Comparison of ENCODE assay signal across 8 mouse cellular contexts in the genomic region with DNA sequence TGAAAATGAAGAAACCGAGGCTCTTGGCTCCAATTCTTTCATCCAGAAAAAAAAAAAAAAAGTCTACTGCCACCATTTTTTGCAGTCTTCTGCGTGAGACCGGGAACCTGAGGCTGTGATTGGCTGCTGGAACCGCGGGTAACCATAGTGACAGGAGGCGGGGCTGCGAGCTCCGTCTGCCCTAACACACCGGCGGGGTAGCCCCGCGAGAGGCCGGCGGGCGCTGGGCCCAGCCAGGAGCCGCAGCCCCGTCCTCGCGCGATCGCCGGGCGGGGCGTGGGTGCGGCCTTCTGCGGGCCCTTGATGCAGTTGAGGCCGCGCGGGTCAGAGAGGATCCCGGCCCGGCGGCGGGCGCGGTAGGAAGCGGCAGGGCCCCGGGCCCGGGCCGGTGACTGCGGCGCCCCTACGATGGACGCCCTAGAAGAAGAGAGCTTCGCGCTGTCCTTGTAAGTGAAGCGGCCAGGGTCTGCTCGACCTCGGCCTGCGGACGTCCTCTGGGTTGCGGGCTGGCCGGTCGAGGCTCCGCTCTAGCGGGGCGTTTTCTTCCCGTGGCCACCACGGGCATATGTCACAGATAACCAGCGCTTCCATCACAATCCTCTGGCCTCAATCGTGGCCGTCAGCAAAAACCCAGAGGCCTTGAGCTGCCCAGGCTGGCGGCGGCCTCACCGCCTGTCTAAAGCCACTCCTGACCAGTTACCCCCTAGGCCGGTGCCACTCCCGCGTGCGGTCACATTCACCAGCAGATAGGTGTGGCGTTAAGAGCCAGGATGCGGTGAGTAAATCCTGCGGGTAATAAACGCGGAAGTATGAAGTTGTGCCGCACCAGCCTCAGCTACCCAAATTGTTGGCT. TPM values are rescaled to one million over a fixed set of nuclear protein-coding genes. Genes with fewer than 3 reads are reported as not detected.
A peak's percentile ranks its signal among the peaks of the same experiment; 100 is the strongest.
DNase-seq lines count a peak whose midpoint lies in the region; ATAC-seq and TF ChIP-seq lines count a peak whose summit lies in the region.

A gene (plus strand): TSS at position 145 of the 853 bp plus-strand sequence.

- no peak for TF ChIP-seq EP300 in liver, postnatal 0 days (IDR thresholded peaks at IDR 0.05; ENCODE audit: low read depth)

- no peak for TF ChIP-seq CTCF in E14TG2a.4 (conservative IDR thresholded peaks at IDR 0.05; ENCODE audit: low read length)
- no peak for TF ChIP-seq CTCF in liver, postnatal 0 days (IDR thresholded peaks at IDR 0.05; ENCODE audit: low read depth)

- H3K4me2 ChIP-seq in forebrain, embryonic 13.5 days = peak within 1 kb of the TSS; percentile 70
- H3K4me2 ChIP-seq in liver, postnatal 0 days (ENCODE audit: low read depth, low read length) = peak within 1 kb of the TSS; percentile 95
- peak within 1 kb of the TSS; percentile 60 for H3K4me2 ChIP-seq in neural tube, embryonic 14.5 days (ENCODE audit: low read depth, low read length)

- intact Hi-C loops in heart, postnatal 10 days (cut with DNase I) = loop anchor here (5.0 kb wide), 1 partner anchor 36 kb away; no protein-coding TSS in a partner anchor

- no peaks in the 10 kb centered on the region for H3K9me3 ChIP-seq in E14TG2a.4 (ENCODE audit: low read length)
- no peaks in the 10 kb centered on the region for H3K9me3 ChIP-seq in forebrain, embryonic 13.5 days (replicated peaks)
- H3K9me3 ChIP-seq in liver, postnatal 0 days (ENCODE audit: low read length) = no peaks in the 10 kb centered on the region
- H3K9me3 ChIP-seq in neural tube, embryonic 14.5 days (ENCODE audit: control insufficient read depth, low read length) = no peaks in the 10 kb centered on the region

- peaks cover 5% of the 10 kb centered on the region for H3K36me3 ChIP-seq in E14TG2a.4 (ENCODE audit: insufficient read depth, low read length)
- H3K36me3 ChIP-seq in forebrain, embryonic 13.5 days (ENCODE audit: poor library complexity, severe bottlenecking) = peaks cover 32% of the 10 kb centered on the region
- H3K36me3 ChIP-seq in liver, postnatal 0 days (replicated peaks; ENCODE audit: insufficient read depth, low read length) = peaks cover 14% of the 10 kb centered on the region
- H3K36me3 ChIP-seq in neural tube, embryonic 14.5 days (ENCODE audit: control insufficient read depth, insufficient read depth, low read length) = peaks cover 21% of the 10 kb centered on the region

- peak within 1 kb of the TSS; percentile 92 for H3K4me3 ChIP-seq in E14TG2a.4 (replicated peaks; ENCODE audit: low read length)
- peak within 1 kb of the TSS; percentile 92 for H3K4me3 ChIP-seq in forebrain, embryonic 13.5 days
- H3K4me3 ChIP-seq in liver, postnatal 0 days (ENCODE audit: low read depth, low read length) = peak within 1 kb of the TSS; percentile 79
- H3K4me3 ChIP-seq in neural tube, embryonic 14.5 days (ENCODE audit: low read depth, low read length) = peak within 1 kb of the TSS; percentile 95

- H3K4me1 ChIP-seq in E14TG2a.4 (replicated peaks; ENCODE audit: low read depth, low read length) = peaks cover 12% of the 10 kb centered on the region
- H3K4me1 ChIP-seq in forebrain, embryonic 13.5 days = peaks cover 15% of the 10 kb centered on the region
- peaks cover 9% of the 10 kb centered on the region; the same call in 1 of the 2 replicates for H3K4me1 ChIP-seq in liver, postnatal 0 days (ENCODE audit: insufficient read depth)
- H3K4me1 ChIP-seq in neural tube, embryonic 14.5 days (ENCODE audit: control insufficient read depth, insufficient read depth, low read length) = peaks cover 9% of the 10 kb centered on the region; the same call in 1 of the 2 replicates

- peak; percentile 99 for ATAC-seq in forebrain, embryonic 13.5 days
- ATAC-seq in liver, postnatal 0 days = peak; percentile 100
- peak; percentile 99 for ATAC-seq in neural tube, embryonic 14.5 days (ENCODE audit: low read depth)

- under 1% methylated on average over 72 of the region's 74 CpGs for WGBS in forebrain, embryonic 13.5 days
- under 1% methylated on average over 73 of the region's 74 CpGs for WGBS in large intestine, adult 2 months
- 2% methylated on average over 72 of the region's 74 CpGs for WGBS in liver, postnatal 0 days (ENCODE audit: insufficient replicate concordance)
- under 1% methylated on average over 66 of the region's 74 CpGs for WGBS in neural tube, embryonic 14.5 days

- H3K27me3 ChIP-seq in E14TG2a.4 (ENCODE audit: insufficient read depth, low read length) = peaks cover 9% of the 10 kb centered on the region
- H3K27me3 ChIP-seq in forebrain, embryonic 13.5 days = no peaks in the 10 kb centered on the region
- no peaks in the 10 kb centered on the region for H3K27me3 ChIP-seq in liver, postnatal 0 days (ENCODE audit: insufficient read depth, low read length)
- no peaks in the 10 kb centered on the region for H3K27me3 ChIP-seq in neural tube, embryonic 14.5 days (ENCODE audit: control insufficient read depth, insufficient read depth, low read length)

- H3K9ac ChIP-seq in forebrain, embryonic 13.5 days = peak within 1 kb of the TSS; percentile 98
- H3K9ac ChIP-seq in liver, postnatal 0 days (replicated peaks) = peak within 1 kb of the TSS; percentile 95
- H3K9ac ChIP-seq in neural tube, embryonic 14.5 days (replicated peaks; ENCODE audit: low read depth, low read length) = peak within 1 kb of the TSS; percentile 98

- peak within 1 kb of the TSS; percentile 89 for H3K27ac ChIP-seq in forebrain, embryonic 13.5 days
- peak within 1 kb of the TSS; percentile 86 for H3K27ac ChIP-seq in liver, postnatal 0 days (ENCODE audit: low read depth)
- peak within 1 kb of the TSS; percentile 94 for H3K27ac ChIP-seq in neural tube, embryonic 14.5 days (ENCODE audit: low read depth, low read length)

- DNase-seq in c-Kit-positive CD71-positive TER-119-positive erythroid progenitor cells, embryonic 14.5 days (ENCODE audit: low spot score) = peak; percentile 92
- peak; percentile 96 to 97 for DNase-seq in heart, postnatal 10 days
- no peak for DNase-seq in large intestine, adult 2 months (ENCODE audit: low read depth, low spot score)
- DNase-seq in liver, postnatal 0 days = peak; percentile 95
- peak; percentile 97 for DNase-seq in testis, postnatal 10 days (ENCODE audit: low spot score)

RNA-seq across cellular contexts. Expression of the gene that starts here (rescaled TPM):
- 254 and 265 TPM in 2 replicates for polyA plus RNA-seq in forebrain, embryonic 13.5 days (2015; fragmentation: Nextera tagmentation; extraction: Ambion mirVana)
- 100 to 1,000 TPM; 107 to 110 TPM for total RNA-seq in heart, postnatal 10 days (2021)
- 61.7 and 76.1 TPM in 2 replicates for polyA plus RNA-seq in large intestine, adult 2 months (2012; rRNA removed)
- polyA plus RNA-seq in liver, postnatal 0 days (2015; fragmentation: Nextera tagmentation; extraction: Ambion mirVana) = 20.8 and 21.3 TPM in 2 replicates
- polyA plus RNA-seq in neural tube, embryonic 14.5 days (2014; fragmentation: Nextera tagmentation; extraction: Ambion mirVana) = 71.1 and 105 TPM in 2 replicates
